Mouse (Mus musculus): ENCODE measurements around the gene Arhgap22. TPM values are rescaled to one million over a fixed set of nuclear protein-coding genes. Genes with fewer than 3 reads are reported as not detected.

The Arhgap22 gene
- polyA plus RNA-seq, 1 experiment, result 230 TPM

DNA sequence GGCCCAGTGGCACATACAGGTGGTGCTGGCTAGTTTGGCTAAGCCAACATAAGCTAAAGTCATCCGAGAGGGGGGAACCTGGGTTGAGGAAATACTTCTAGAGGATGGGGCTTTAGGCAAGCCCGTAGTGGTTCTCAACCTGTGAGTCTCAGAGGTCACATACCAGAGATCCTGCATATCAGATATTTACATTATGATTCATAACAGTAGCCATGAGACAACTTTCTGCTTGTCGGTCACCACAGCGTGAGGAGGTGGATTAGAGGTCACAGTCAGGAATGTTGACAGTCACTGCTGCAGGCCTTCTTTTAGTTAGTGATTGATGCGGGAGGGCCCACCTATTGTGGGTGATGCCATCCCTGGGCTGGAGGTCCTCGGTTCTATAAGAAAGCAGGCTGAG is 121.9 kb downstream of the Arhgap22 start:
- Histone ChIP-seq H3K36me3 (ENCODE audit: control insufficient read depth, insufficient read depth) (peaks cover 73% of the 10 kb centered on the region), H3K79me2 (ENCODE audit: control insufficient read depth, insufficient read depth) (peaks cover 100% of the 10 kb centered on the region), H3K4me3 (ENCODE audit: insufficient read depth, poor library complexity, severe bottlenecking) (no peak overlapping the region), H3K27me3 (ENCODE audit: control insufficient read depth, insufficient read depth, insufficient read length) (no peaks in the 10 kb centered on the region), H3ac (ENCODE audit: control insufficient read depth, insufficient read length, low read depth) (no peak overlapping the region), H3K79me3 (ENCODE audit: low read depth) (peaks cover 98% of the 10 kb centered on the region)
- no peak for TF ChIP-seq USF1 (IDR thresholded peaks at IDR 0.05; ENCODE audit: low read depth)
- no peak for TF ChIP-seq MAX (IDR thresholded peaks at IDR 0.05)
- peak; percentile 12 for TF ChIP-seq FOSL1 (IDR thresholded peaks at IDR 0.05; ENCODE audit: insufficient read depth, low read length, poor library complexity, severe bottlenecking)

DNA sequence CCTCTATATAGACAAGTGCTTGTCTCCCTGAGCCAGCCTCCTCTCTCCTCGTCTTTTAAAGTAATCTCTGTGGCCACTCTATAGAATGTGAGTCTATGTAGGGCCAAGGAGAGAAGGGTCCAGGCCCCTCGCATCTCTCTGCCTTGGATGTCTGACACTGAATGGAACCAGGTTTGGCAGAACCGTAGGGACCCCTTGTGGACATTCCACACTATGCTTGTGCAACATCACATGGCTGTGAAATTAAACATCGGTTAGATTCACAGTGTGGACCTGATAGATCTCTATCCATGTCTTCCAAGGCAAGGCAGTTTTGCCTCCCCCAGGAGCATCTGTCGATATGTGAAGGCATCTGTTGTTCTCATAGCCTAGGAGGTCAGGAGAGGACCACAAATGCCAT is 124.9 kb downstream of the Arhgap22 start:
- Histone ChIP-seq H3K27me3 (ENCODE audit: control insufficient read depth, insufficient read depth, insufficient read length) (no peaks in the 10 kb centered on the region), H3ac (ENCODE audit: control insufficient read depth, insufficient read length, low read depth) (no peak overlapping the region), H3K36me3 (ENCODE audit: control insufficient read depth, insufficient read depth) (peaks cover 86% of the 10 kb centered on the region), H3K79me3 (ENCODE audit: low read depth) (peaks cover 92% of the 10 kb centered on the region), H3K4me3 (ENCODE audit: insufficient read depth, poor library complexity, severe bottlenecking) (no peak overlapping the region), H3K79me2 (ENCODE audit: control insufficient read depth, insufficient read depth) (peaks cover 100% of the 10 kb centered on the region)
- TF ChIP-seq MYOD1 (IDR thresholded peaks at IDR 0.05; ENCODE audit: control insufficient read depth, insufficient read length, low read depth), result no peak
- TF ChIP-seq FOSL1 (IDR thresholded peaks at IDR 0.05; ENCODE audit: insufficient read depth, low read length, poor library complexity, severe bottlenecking), result no peak
- no peak for TF ChIP-seq USF1 (IDR thresholded peaks at IDR 0.05; ENCODE audit: low read depth)
- TF ChIP-seq MAX (IDR thresholded peaks at IDR 0.05), result no peak
- TF ChIP-seq CEBPB (IDR thresholded peaks at IDR 0.05; ENCODE audit: low read depth), result no peak
- no peak for TF ChIP-seq MYOG (IDR thresholded peaks at IDR 0.05; ENCODE audit: control insufficient read depth, extremely low read depth, insufficient read length)
- TF ChIP-seq CTCF (IDR thresholded peaks at IDR 0.05; ENCODE audit: control insufficient read depth, insufficient read depth, insufficient read length), result no peak

DNA sequence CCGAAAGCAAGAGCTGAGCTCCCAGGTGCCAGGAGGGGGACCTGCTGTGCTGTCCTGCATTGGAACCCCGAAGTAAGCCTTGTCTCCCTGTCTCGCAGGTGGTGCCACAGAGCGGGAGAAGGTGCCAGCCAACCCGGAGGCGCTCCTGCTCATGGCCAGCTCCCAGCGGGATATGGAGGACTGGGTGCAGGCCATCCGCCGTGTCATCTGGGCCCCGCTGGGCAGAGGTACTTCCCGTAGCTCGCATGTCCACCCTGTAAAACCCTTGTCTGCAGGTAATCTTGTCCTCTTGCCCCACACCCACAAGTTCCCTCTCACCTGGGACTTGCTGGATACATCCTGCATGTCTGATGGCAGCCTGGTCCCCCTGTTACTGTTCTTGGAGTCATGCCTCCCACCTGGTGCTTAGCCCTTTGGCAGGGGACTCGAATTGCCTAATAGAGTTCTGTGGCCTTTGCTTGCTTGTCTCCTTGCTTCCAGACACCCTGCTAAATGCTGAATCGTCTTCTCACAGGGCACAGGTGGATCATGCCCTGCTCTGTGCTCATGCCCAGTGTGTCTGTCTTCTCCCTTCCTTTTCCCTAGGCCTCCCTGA is 129.4 kb downstream of the Arhgap22 start:
- no peak overlapping the region for H3K4me3 ChIP-seq (ENCODE audit: insufficient read depth, poor library complexity, severe bottlenecking)
- H3ac ChIP-seq (ENCODE audit: control insufficient read depth, insufficient read length, low read depth), result no peak overlapping the region
- H3K36me3 ChIP-seq (ENCODE audit: control insufficient read depth, insufficient read depth), result peaks cover 92% of the 10 kb centered on the region
- TF ChIP-seq USF1 (IDR thresholded peaks at IDR 0.05; ENCODE audit: low read depth), result no peak
- no peak for TF ChIP-seq CEBPB (IDR thresholded peaks at IDR 0.05; ENCODE audit: low read depth)
- no peak for TF ChIP-seq CTCF (IDR thresholded peaks at IDR 0.05; ENCODE audit: control insufficient read depth, insufficient read depth, insufficient read length)
- TF ChIP-seq FOSL1 (IDR thresholded peaks at IDR 0.05; ENCODE audit: insufficient read depth, low read length, poor library complexity, severe bottlenecking), result no peak
- H3K27me3 ChIP-seq (ENCODE audit: control insufficient read depth, insufficient read depth, insufficient read length), result no peaks in the 10 kb centered on the region
- peaks cover 100% of the 10 kb centered on the region for H3K79me2 ChIP-seq (ENCODE audit: control insufficient read depth, insufficient read depth)
- H3K79me3 ChIP-seq (ENCODE audit: low read depth), result peaks cover 87% of the 10 kb centered on the region

DNA sequence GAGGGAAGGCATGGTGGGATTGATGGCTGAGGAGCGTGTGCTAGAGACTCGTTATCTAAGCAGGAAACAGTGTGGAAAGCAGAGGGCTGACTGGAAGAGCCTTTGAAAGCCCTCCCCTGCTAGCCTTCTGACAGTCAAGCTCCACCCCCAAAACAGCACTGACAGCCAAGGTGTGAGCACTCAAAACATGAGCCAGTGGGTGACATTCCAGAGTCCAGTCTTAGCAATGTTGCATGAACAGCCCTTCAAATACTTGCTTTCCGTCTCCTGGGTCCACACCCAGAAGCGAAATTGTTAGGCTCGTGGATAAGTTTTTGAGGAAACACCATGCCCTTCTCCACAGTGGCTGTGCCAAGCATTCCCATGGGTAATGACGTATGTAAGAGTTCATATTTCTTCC is 132.7 kb downstream of the Arhgap22 start:
- TF ChIP-seq MYOD1 (IDR thresholded peaks at IDR 0.05; ENCODE audit: control insufficient read depth, insufficient read length, low read depth) (no peak), MYOG (IDR thresholded peaks at IDR 0.05; ENCODE audit: control insufficient read depth, extremely low read depth, insufficient read length) (no peak), MAX (IDR thresholded peaks at IDR 0.05) (no peak), USF1 (IDR thresholded peaks at IDR 0.05; ENCODE audit: low read depth) (no peak), CEBPB (IDR thresholded peaks at IDR 0.05; ENCODE audit: low read depth) (no peak), FOSL1 (IDR thresholded peaks at IDR 0.05; ENCODE audit: insufficient read depth, low read length, poor library complexity, severe bottlenecking) (no peak), CTCF (IDR thresholded peaks at IDR 0.05; ENCODE audit: control insufficient read depth, insufficient read depth, insufficient read length) (no peak)
- Histone ChIP-seq H3ac (ENCODE audit: control insufficient read depth, insufficient read length, low read depth) (no peak overlapping the region), H3K4me3 (ENCODE audit: insufficient read depth, poor library complexity, severe bottlenecking) (no peak overlapping the region), H3K79me2 (ENCODE audit: control insufficient read depth, insufficient read depth) (peaks cover 100% of the 10 kb centered on the region), H3K79me3 (ENCODE audit: low read depth) (peaks cover 84% of the 10 kb centered on the region), H3K27me3 (ENCODE audit: control insufficient read depth, insufficient read depth, insufficient read length) (no peaks in the 10 kb centered on the region), H3K36me3 (ENCODE audit: control insufficient read depth, insufficient read depth) (peaks cover 90% of the 10 kb centered on the region)

DNA sequence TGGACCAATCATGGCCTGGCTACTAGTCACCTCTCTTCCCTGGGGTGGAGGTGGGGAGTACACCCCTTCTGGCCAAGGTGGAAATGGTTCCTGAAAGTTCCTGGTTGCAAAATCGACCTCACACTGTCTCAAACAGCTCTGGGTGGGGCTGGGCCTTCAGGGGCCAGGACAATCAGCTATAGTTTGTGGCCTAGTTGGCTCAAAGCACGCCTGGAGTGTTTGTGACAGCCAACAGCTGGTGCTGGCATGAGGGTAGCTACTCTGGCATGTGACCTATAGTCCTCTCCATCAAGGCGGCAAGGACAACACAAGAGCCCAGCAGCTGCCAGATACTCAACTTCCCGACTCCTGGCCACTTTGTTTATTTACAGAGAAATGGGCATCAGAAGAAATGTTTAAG is 133.9 kb downstream of the Arhgap22 start:
- no peak overlapping the region for H3K4me3 ChIP-seq (ENCODE audit: insufficient read depth, poor library complexity, severe bottlenecking)
- no peaks in the 10 kb centered on the region for H3K27me3 ChIP-seq (ENCODE audit: control insufficient read depth, insufficient read depth, insufficient read length)
- TF ChIP-seq MYOG (IDR thresholded peaks at IDR 0.05; ENCODE audit: control insufficient read depth, extremely low read depth, insufficient read length), result no peak
- TF ChIP-seq CEBPB (IDR thresholded peaks at IDR 0.05; ENCODE audit: low read depth), result no peak
- no peak for TF ChIP-seq FOSL1 (IDR thresholded peaks at IDR 0.05; ENCODE audit: insufficient read depth, low read length, poor library complexity, severe bottlenecking)
- TF ChIP-seq CTCF (IDR thresholded peaks at IDR 0.05; ENCODE audit: control insufficient read depth, insufficient read depth, insufficient read length), result no peak
- no peak for TF ChIP-seq USF1 (IDR thresholded peaks at IDR 0.05; ENCODE audit: low read depth)
- TF ChIP-seq MYOD1 (IDR thresholded peaks at IDR 0.05; ENCODE audit: control insufficient read depth, insufficient read length, low read depth), result no peak
- no peak for TF ChIP-seq MAX (IDR thresholded peaks at IDR 0.05)
- peaks cover 91% of the 10 kb centered on the region for H3K36me3 ChIP-seq (ENCODE audit: control insufficient read depth, insufficient read depth)
- peaks cover 100% of the 10 kb centered on the region for H3K79me2 ChIP-seq (ENCODE audit: control insufficient read depth, insufficient read depth)
- H3ac ChIP-seq (ENCODE audit: control insufficient read depth, insufficient read length, low read depth), result no peak overlapping the region
- H3K79me3 ChIP-seq (ENCODE audit: low read depth), result peaks cover 84% of the 10 kb centered on the region

DNA sequence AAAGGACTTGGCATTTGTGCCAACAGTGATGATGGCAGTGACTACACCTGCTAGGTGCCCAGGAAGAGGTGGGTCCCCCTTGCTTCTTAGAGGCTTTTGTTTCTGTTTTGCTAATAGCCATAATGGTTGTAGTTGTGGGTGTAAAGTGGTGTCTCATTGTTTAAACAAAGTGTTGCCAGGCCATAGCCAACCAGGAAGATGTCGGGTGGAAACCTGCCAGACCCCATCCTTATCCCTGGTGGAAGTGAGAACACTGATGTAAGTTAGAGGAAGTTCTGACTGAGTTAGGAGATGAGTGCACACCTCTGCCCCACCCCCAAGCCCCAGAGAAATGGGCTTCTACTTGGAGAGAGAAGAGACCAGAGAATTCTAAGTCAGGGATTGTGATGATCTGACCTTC is 134.3 kb downstream of the Arhgap22 start:
- H3ac ChIP-seq (ENCODE audit: control insufficient read depth, insufficient read length, low read depth), result no peak overlapping the region
- H3K79me2 ChIP-seq (ENCODE audit: control insufficient read depth, insufficient read depth), result peaks cover 100% of the 10 kb centered on the region
- H3K36me3 ChIP-seq (ENCODE audit: control insufficient read depth, insufficient read depth), result peaks cover 90% of the 10 kb centered on the region
- H3K4me3 ChIP-seq (ENCODE audit: insufficient read depth, poor library complexity, severe bottlenecking), result no peak overlapping the region
- peaks cover 87% of the 10 kb centered on the region for H3K79me3 ChIP-seq (ENCODE audit: low read depth)
- H3K27me3 ChIP-seq (ENCODE audit: control insufficient read depth, insufficient read depth, insufficient read length), result no peaks in the 10 kb centered on the region
- no peak for TF ChIP-seq FOSL1 (IDR thresholded peaks at IDR 0.05; ENCODE audit: insufficient read depth, low read length, poor library complexity, severe bottlenecking)
- no peak for TF ChIP-seq MYOD1 (IDR thresholded peaks at IDR 0.05; ENCODE audit: control insufficient read depth, insufficient read length, low read depth)
- TF ChIP-seq MYOG (IDR thresholded peaks at IDR 0.05; ENCODE audit: control insufficient read depth, extremely low read depth, insufficient read length), result no peak
- no peak for TF ChIP-seq MAX (IDR thresholded peaks at IDR 0.05)
- no peak for TF ChIP-seq CEBPB (IDR thresholded peaks at IDR 0.05; ENCODE audit: low read depth)
- TF ChIP-seq CTCF (IDR thresholded peaks at IDR 0.05; ENCODE audit: control insufficient read depth, insufficient read depth, insufficient read length), result no peak
- TF ChIP-seq USF1 (IDR thresholded peaks at IDR 0.05; ENCODE audit: low read depth), result no peak
